In genomic region chr12:51856768-51857295, GRCm38 (mm10) we compare ENCODE assay signal across 17 mouse cellular contexts. TPM values are rescaled to one million over a fixed set of nuclear protein-coding genes. Genes with fewer than 3 reads are reported as not detected.
DNase-seq lines count a peak whose midpoint lies in the region; ATAC-seq and TF ChIP-seq lines count a peak whose summit lies in the region.
"Had no signal": no experiment of that assay in that cellular context is flagged by ENCODE, and none has a peak within 500 bp of the region (broad histone marks: within the 10 kb centered on the region; RNA-seq: fewer than 3 reads in every experiment).

No protein-coding gene starts in this region.

- H3K27ac ChIP-seq in midbrain, embryonic 11.5 days (ENCODE audit: low read depth, low read length) = no peak overlapping the region
- no peak overlapping the region for H3K27ac ChIP-seq in midbrain, embryonic 14.5 days (replicated peaks; ENCODE audit: low read depth, low read length)
- peak overlapping the region; percentile 84 for H3K27ac ChIP-seq in liver, embryonic 14.5 days
- H3K27ac ChIP-seq in small intestine, adult 2 months (ENCODE audit: insufficient read depth, low read depth, low read length) = peak overlapping the region; percentile 34; the same call in 1 of the 2 replicates
- no peak overlapping the region for H3K27ac ChIP-seq in hindbrain, embryonic 14.5 days
- H3K27ac ChIP-seq: intestine, embryonic 15.5 days; macrophage; neural tube, embryonic 13.5 days had no signal

- H3K27me3 ChIP-seq in midbrain, embryonic 11.5 days (ENCODE audit: control insufficient read depth, insufficient read depth, low read length) = no peaks in the 10 kb centered on the region
- H3K27me3 ChIP-seq in midbrain, embryonic 14.5 days (ENCODE audit: control insufficient read depth, insufficient read depth, low read length) = no peaks in the 10 kb centered on the region
- no peaks in the 10 kb centered on the region for H3K27me3 ChIP-seq in liver, embryonic 14.5 days (ENCODE audit: control insufficient read depth, insufficient read depth, low read length)
- H3K27me3 ChIP-seq in small intestine, adult 2 months (ENCODE audit: control insufficient read depth, insufficient read depth, low read length) = no peaks in the 10 kb centered on the region
- H3K27me3 ChIP-seq in hindbrain, embryonic 14.5 days (ENCODE audit: control insufficient read depth, insufficient read depth, low read length) = no peaks in the 10 kb centered on the region
- H3K27me3 ChIP-seq: heart, embryonic 12.5 days; intestine, embryonic 15.5 days; neural tube, embryonic 13.5 days had no signal

- no peak for TF ChIP-seq POLR2A in small intestine, adult 2 months (IDR thresholded peaks at IDR 0.05; ENCODE audit: low read depth, low read length)
- TF ChIP-seq POLR2A in lung, adult 2 months (IDR thresholded peaks at IDR 0.05; ENCODE audit: borderline replicate concordance, extremely low read depth, low read depth, low read length) = no peak

- no peaks in the 10 kb centered on the region for H3K9me3 ChIP-seq in midbrain, embryonic 11.5 days (ENCODE audit: control insufficient read depth, low read length)
- H3K9me3 ChIP-seq in midbrain, embryonic 14.5 days (ENCODE audit: control insufficient read depth, low read length) = no peaks in the 10 kb centered on the region
- H3K9me3 ChIP-seq in liver, embryonic 14.5 days (ENCODE audit: control insufficient read depth, low read length) = no peaks in the 10 kb centered on the region
- no peaks in the 10 kb centered on the region for H3K9me3 ChIP-seq in hindbrain, embryonic 14.5 days (ENCODE audit: control insufficient read depth, low read length)
- H3K9me3 ChIP-seq: heart, embryonic 12.5 days; intestine, embryonic 15.5 days; neural tube, embryonic 13.5 days had no signal

- no peak overlapping the region for H3K4me3 ChIP-seq in midbrain, embryonic 11.5 days (ENCODE audit: low read depth, low read length)
- no peak overlapping the region for H3K4me3 ChIP-seq in midbrain, embryonic 14.5 days (replicated peaks; ENCODE audit: low read depth, low read length)
- no peak overlapping the region for H3K4me3 ChIP-seq in liver, embryonic 14.5 days (ENCODE audit: insufficient read depth in 1 of 2, low read depth in 2 of 2, low read length in 2 of 2)
- no peak overlapping the region for H3K4me3 ChIP-seq in small intestine, adult 2 months (ENCODE audit: low read depth, low read length)
- H3K4me3 ChIP-seq in hindbrain, embryonic 14.5 days (replicated peaks; ENCODE audit: low read length) = no peak overlapping the region
- H3K4me3 ChIP-seq in lung, adult 2 months (replicated peaks; ENCODE audit: extremely low read depth, low read depth, low read length) = no peak overlapping the region
- H3K4me3 ChIP-seq: heart, embryonic 12.5 days; intestine, embryonic 15.5 days; neural tube, embryonic 13.5 days had no signal

- peak; percentile 58; the same call in 1 of the 2 replicates for TF ChIP-seq EP300 in liver, embryonic 14.5 days (IDR thresholded peaks at IDR 0.05; ENCODE audit: low read depth)

- no peak for TF ChIP-seq CTCF in liver, embryonic 14.5 days (IDR thresholded peaks at IDR 0.05; ENCODE audit: low read depth)
- TF ChIP-seq CTCF in small intestine, adult 2 months (IDR thresholded peaks at IDR 0.05; ENCODE audit: extremely low read depth, insufficient read length, insufficient replicate concordance, low read depth, low read length) = no peak
- no peak for TF ChIP-seq CTCF in lung, adult 2 months (IDR thresholded peaks at IDR 0.05; ENCODE audit: insufficient read depth, low read length)

- no peaks in the 10 kb centered on the region for H3K4me1 ChIP-seq in midbrain, embryonic 11.5 days (ENCODE audit: control insufficient read depth, insufficient read depth, low read length)
- H3K4me1 ChIP-seq in midbrain, embryonic 14.5 days (ENCODE audit: control insufficient read depth, insufficient read depth, low read length) = no peaks in the 10 kb centered on the region
- peaks cover 48 to 58% of the 10 kb centered on the region in 2 experiments for H3K4me1 ChIP-seq in liver, embryonic 14.5 days (replicated peaks; ENCODE audit: control insufficient read depth in 2 of 2, insufficient read depth in 2 of 2, low read length in 1 of 2)
- no peaks in the 10 kb centered on the region for H3K4me1 ChIP-seq in small intestine, adult 2 months (ENCODE audit: control insufficient read depth, insufficient read depth, insufficient read length, low read length)
- no peaks in the 10 kb centered on the region for H3K4me1 ChIP-seq in hindbrain, embryonic 14.5 days (replicated peaks; ENCODE audit: control insufficient read depth, insufficient read depth, low read length)
- H3K4me1 ChIP-seq in lung, adult 2 months (ENCODE audit: control insufficient read depth, insufficient read depth, low read length) = no peaks in the 10 kb centered on the region
- H3K4me1 ChIP-seq: heart, embryonic 12.5 days; intestine, embryonic 15.5 days; neural tube, embryonic 13.5 days had no signal

- 89% methylated on average over 8 of the region's 8 CpGs for WGBS in midbrain, embryonic 11.5 days
- WGBS in midbrain, embryonic 14.5 days = 91% methylated on average over 8 of the region's 8 CpGs
- 17% methylated on average over 8 of the region's 8 CpGs for WGBS in liver, embryonic 14.5 days (ENCODE audit: insufficient replicate concordance)
- WGBS in small intestine, adult 2 months = 72% methylated on average over 8 of the region's 8 CpGs
- WGBS in hindbrain, embryonic 14.5 days = 87% methylated on average over 8 of the region's 8 CpGs
- WGBS in lung, adult 2 months = 77% methylated on average over 8 of the region's 8 CpGs

- H3K36me3 ChIP-seq in midbrain, embryonic 11.5 days (ENCODE audit: control insufficient read depth, insufficient read depth, low read length) = no peaks in the 10 kb centered on the region
- H3K36me3 ChIP-seq in midbrain, embryonic 14.5 days (ENCODE audit: control insufficient read depth, insufficient read depth, low read length) = no peaks in the 10 kb centered on the region
- H3K36me3 ChIP-seq in liver, embryonic 14.5 days (replicated peaks; ENCODE audit: control insufficient read depth, insufficient read depth, low read depth) = no peaks in the 10 kb centered on the region
- no peaks in the 10 kb centered on the region for H3K36me3 ChIP-seq in small intestine, adult 2 months (ENCODE audit: control insufficient read depth, insufficient read depth, low read length)
- H3K36me3 ChIP-seq in hindbrain, embryonic 14.5 days (replicated peaks; ENCODE audit: control insufficient read depth, insufficient read depth) = no peaks in the 10 kb centered on the region
- H3K36me3 ChIP-seq: heart, embryonic 12.5 days; intestine, embryonic 15.5 days; neural tube, embryonic 13.5 days had no signal

- H3K4me2 ChIP-seq in midbrain, embryonic 11.5 days = no peak overlapping the region
- no peak overlapping the region for H3K4me2 ChIP-seq in midbrain, embryonic 14.5 days (ENCODE audit: low read length)
- peak overlapping the region; percentile 50 for H3K4me2 ChIP-seq in liver, embryonic 14.5 days (ENCODE audit: low read depth)
- H3K4me2 ChIP-seq in hindbrain, embryonic 14.5 days (replicated peaks) = no peak overlapping the region
- H3K4me2 ChIP-seq: heart, embryonic 12.5 days; intestine, embryonic 15.5 days; neural tube, embryonic 13.5 days had no signal

- ATAC-seq in midbrain, embryonic 11.5 days (ENCODE audit: low FRiP score) = no peak
- no peak for ATAC-seq in midbrain, embryonic 14.5 days (ENCODE audit: low FRiP score, low TSS enrichment)
- ATAC-seq in common myeloid progenitor, adult 5-6 weeks (replicated peaks; ENCODE audit: low read depth, poor library complexity, severe bottlenecking) = peak; percentile 81
- peak; percentile 50; the same call in 1 of the 2 replicates for ATAC-seq in liver, embryonic 14.5 days (ENCODE audit: insufficient read depth)
- no peak for ATAC-seq in hindbrain, embryonic 14.5 days (ENCODE audit: low FRiP score)
- ATAC-seq: intestine, embryonic 15.5 days had no signal

- DNase-seq in midbrain, embryonic 11.5 days (ENCODE audit: low spot score, missing footprints) = peak; percentile 33
- DNase-seq in midbrain, embryonic 14.5 days = no peak
- DNase-seq in liver, embryonic 14.5 days (ENCODE audit: low read depth in 3 of 3, low spot score in 3 of 3) = no peak
- DNase-seq in frontal cortex, postnatal 14 days (ENCODE audit: low spot score in 2 of 2) = no peak
- DNase-seq in hindbrain, embryonic 14.5 days (ENCODE audit: low spot score) = no peak
- no peak for DNase-seq in lung, adult 2 months
- DNase-seq: cerebellum, postnatal 14 days; gastrocnemius, postnatal 36 days; heart, postnatal 4 days; kidney, postnatal 10 days; thymus, postnatal 25 days had no signal

- H3K9ac ChIP-seq in midbrain, embryonic 11.5 days (ENCODE audit: low read length) = no peak overlapping the region
- no peak overlapping the region for H3K9ac ChIP-seq in midbrain, embryonic 14.5 days (replicated peaks; ENCODE audit: low read length)
- H3K9ac ChIP-seq in liver, embryonic 14.5 days (replicated peaks) = peak overlapping the region; percentile 35; the same call in 1 of the 2 replicates
- no peak overlapping the region for H3K9ac ChIP-seq in hindbrain, embryonic 14.5 days
- H3K9ac ChIP-seq: heart, embryonic 12.5 days; intestine, embryonic 15.5 days; neural tube, embryonic 13.5 days had no signal

RNA-seq across cellular contexts. Expression of gene Hectd1, which starts 27.5 kb away (rescaled TPM):
- 30.3 and 35.1 TPM in 2 replicates for polyA plus RNA-seq in midbrain, embryonic 11.5 days (2014; fragmentation: Nextera tagmentation; extraction: Ambion mirVana)
- polyA plus RNA-seq in midbrain, embryonic 14.5 days (2014; fragmentation: Nextera tagmentation; extraction: Ambion mirVana) = 41.9 and 47.5 TPM in 2 replicates
- total RNA-seq in common myeloid progenitor, adult 5-6 weeks (2017) = 130 and 143 TPM in 2 replicates
- 17.9 and 22.3 TPM in 2 replicates for polyA plus RNA-seq in liver, embryonic 14.5 days (2012; rRNA removed)
- polyA plus RNA-seq in liver, embryonic 14.5 days (2014; fragmentation: Nextera tagmentation; extraction: Ambion mirVana) = 22.1 and 25.2 TPM in 2 replicates
- polyA plus RNA-seq in small intestine, adult 2 months (2012; rRNA removed) = 3.5 and 6.7 TPM in 2 replicates
- 42.9 and 44.3 TPM in 2 replicates for polyA plus RNA-seq in hindbrain, embryonic 14.5 days (2014; fragmentation: Nextera tagmentation; extraction: Ambion mirVana)
- polyA plus RNA-seq in lung, adult 2 months (2012; rRNA removed) = 13.7 and 19.9 TPM in 2 replicates

Comparison
In these comparisons a context has a peak if more than half of its experiments do, and no peak if none do; other contexts are left out.
1. ATAC-seq: peak in common myeloid progenitor, adult 5-6 weeks (single experiment) and liver, embryonic 14.5 days (single experiment); none in midbrain, embryonic 11.5 days (single experiment), midbrain, embryonic 14.5 days (single experiment) and hindbrain, embryonic 14.5 days (single experiment).
2. H3K27ac ChIP-seq: peak in liver, embryonic 14.5 days (single experiment) and small intestine, adult 2 months (single experiment); none in midbrain, embryonic 11.5 days (single experiment), midbrain, embryonic 14.5 days (single experiment) and hindbrain, embryonic 14.5 days (single experiment).